Mouse (Mus musculus): ENCODE data around the gene Csl. TPM values are rescaled to one million over a fixed set of nuclear protein-coding genes. Genes with fewer than 3 reads are reported as not detected.

Csl gene
- polyA plus RNA-seq, 1 experiment = not detected

DNA sequence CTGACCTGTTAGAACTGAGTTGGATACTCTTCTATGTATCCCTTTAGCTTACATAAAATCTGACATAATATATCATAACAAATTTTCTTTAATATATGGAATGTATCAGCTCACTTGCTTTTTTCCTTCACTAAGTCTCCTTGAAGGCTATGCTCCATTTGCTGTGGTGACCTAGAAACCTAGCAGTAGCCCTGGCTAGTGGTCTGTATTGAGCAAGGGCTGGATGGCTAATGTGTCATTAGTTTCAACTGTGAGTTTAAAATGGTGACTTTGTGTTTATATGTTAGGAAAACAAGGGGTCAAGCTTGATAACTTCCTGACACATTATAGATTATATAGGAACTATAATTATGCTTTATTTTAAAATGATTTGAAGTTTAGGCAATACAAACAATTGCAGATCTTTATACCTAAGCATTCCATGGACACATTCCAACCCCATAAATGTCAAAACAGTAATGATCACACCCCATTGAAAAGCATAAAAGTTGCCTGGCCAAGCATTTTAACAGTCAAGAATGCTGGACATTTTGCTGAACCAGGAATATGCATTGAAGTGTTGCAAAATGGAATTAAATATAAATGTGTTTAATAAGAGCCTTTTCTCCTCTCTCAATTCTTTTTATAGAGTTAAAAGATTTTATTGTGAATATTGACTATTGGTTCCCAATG, 17.7 kb downstream of the Csl start:
- Histone ChIP-seq H3K4me3 (ENCODE audit: extremely low read depth, insufficient read depth, insufficient read length) (no peak overlapping the region), H3K4me1 (ENCODE audit: control insufficient read depth, insufficient read depth, insufficient read length) (no peaks in the 10 kb centered on the region), H3K36me3 (ENCODE audit: control insufficient read depth, insufficient read depth, low read length) (no peaks in the 10 kb centered on the region), H3K27me3 (ENCODE audit: control insufficient read depth, insufficient read depth, low read length) (no peaks in the 10 kb centered on the region), H3K27ac (ENCODE audit: insufficient read depth, low read length) (no peak overlapping the region)
- TF ChIP-seq CTCF (IDR thresholded peaks at IDR 0.05; ENCODE audit: extremely low read depth, insufficient read depth, insufficient read length, insufficient replicate concordance) = no peak
- TF ChIP-seq POLR2A (IDR thresholded peaks at IDR 0.05; ENCODE audit: low read depth, low read length) = no peak
- DNase-seq (ENCODE audit: low read depth in 1 of 2, low spot score in 2 of 2) = no peak

DNA sequence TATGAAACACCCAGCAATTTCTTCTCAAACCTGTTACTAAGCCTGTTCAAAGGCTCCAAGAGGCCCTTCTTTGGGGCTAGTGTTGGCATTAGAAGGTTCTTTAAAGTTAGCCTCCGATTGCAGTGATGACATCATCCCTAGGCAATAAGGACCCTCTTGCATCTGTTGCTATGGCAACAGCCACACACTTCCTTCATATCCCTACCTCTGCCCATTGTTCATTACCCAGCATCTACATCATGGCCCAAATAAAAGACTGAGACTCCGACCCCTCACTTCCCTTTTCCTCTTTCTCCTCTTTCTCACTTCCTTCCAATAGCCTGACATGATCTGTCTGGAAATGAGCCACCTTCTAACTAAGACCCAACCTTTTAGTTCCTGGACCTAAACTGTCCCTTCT, 46.3 kb downstream of the Csl start:
- Histone ChIP-seq H3K27me3 (ENCODE audit: control insufficient read depth, insufficient read depth, low read length) (no peaks in the 10 kb centered on the region), H3K36me3 (ENCODE audit: control insufficient read depth, insufficient read depth, low read length) (no peaks in the 10 kb centered on the region), H3K4me1 (ENCODE audit: control insufficient read depth, insufficient read depth, insufficient read length) (peaks cover 2% of the 10 kb centered on the region; the same call in 1 of the 2 replicates), H3K27ac (ENCODE audit: insufficient read depth, low read length) (no peak overlapping the region), H3K4me3 (ENCODE audit: extremely low read depth, insufficient read depth, insufficient read length) (no peak overlapping the region)
- 36% methylated on average over 2 of the region's 2 CpGs for WGBS
- TF ChIP-seq POLR2A (IDR thresholded peaks at IDR 0.05; ENCODE audit: low read depth, low read length) (no peak), CTCF (IDR thresholded peaks at IDR 0.05; ENCODE audit: extremely low read depth, insufficient read depth, insufficient read length, insufficient replicate concordance) (no peak)
- DNase-seq (ENCODE audit: low read depth in 1 of 2, low spot score in 2 of 2) = no peak

DNA sequence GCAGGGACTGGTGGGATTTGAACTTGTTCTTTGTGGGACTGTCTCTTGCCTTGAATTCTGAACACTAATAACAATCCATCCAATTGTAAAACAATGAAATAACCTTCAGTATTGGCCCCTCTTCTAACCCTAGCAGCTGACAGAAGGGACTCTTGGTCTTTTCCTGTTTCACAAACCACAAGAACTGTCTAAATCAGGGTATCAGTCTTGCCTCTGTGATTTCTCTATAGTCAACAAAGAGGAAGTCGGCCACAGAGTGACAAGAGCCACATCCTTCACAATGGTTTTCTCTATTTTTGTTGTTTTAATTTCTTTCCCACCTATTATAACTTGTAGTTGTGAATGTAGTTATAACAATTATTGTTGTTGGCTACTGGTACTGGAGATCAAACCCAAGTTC, 47.9 kb downstream of the Csl start:
- H3K27me3 ChIP-seq (ENCODE audit: control insufficient read depth, insufficient read depth, low read length) = no peaks in the 10 kb centered on the region
- H3K36me3 ChIP-seq (ENCODE audit: control insufficient read depth, insufficient read depth, low read length) = no peaks in the 10 kb centered on the region
- H3K27ac ChIP-seq (ENCODE audit: insufficient read depth, low read length) = no peak overlapping the region
- H3K4me1 ChIP-seq (ENCODE audit: control insufficient read depth, insufficient read depth, insufficient read length) = peaks cover 2% of the 10 kb centered on the region; the same call in 1 of the 2 replicates
- no peak for TF ChIP-seq POLR2A (IDR thresholded peaks at IDR 0.05; ENCODE audit: low read depth, low read length)
- WGBS = 5% methylated on average over 1 of the region's 1 CpGs
- no peak overlapping the region for H3K4me3 ChIP-seq (ENCODE audit: extremely low read depth, insufficient read depth, insufficient read length)
- DNase-seq (ENCODE audit: low read depth in 1 of 2, low spot score in 2 of 2) = peak in 1 of 2 experiments; percentile 22

Measured in spleen, adult 2 months (tissue).